Mouse (Mus musculus) MEL (cell line): ENCODE data around the gene Fam161a. TPM values are rescaled to one million over a fixed set of nuclear protein-coding genes. Genes with fewer than 3 reads are reported as not detected.

Experiments
- DNase-seq: peaks from one replicate; pipeline ENCODE4 v3.0.0; 2011; ENCODE audit warnings: low read depth, low spot score
- H3K27ac ChIP-seq: 2 replicates; pipeline ENCODE4 v1.5.1; 2012; ENCODE audit warnings: low read depth, mild to moderate bottlenecking, control low read depth, low read length, moderate library complexity; ENCODE audit not compliant: control insufficient read depth
- H3K27me3 ChIP-seq, 2 experiments: fragments of 150-350 bp in 1 of 2; sonication (generic) in 1 of 2; 2 replicates each; pipeline ENCODE4 v1.6.1; 2012; ENCODE audit warnings: low read length in 2 of 2, mild to moderate bottlenecking in 2 of 2, improper control_type of control experiment in 1 of 2, moderate library complexity in 1 of 2; ENCODE audit not compliant: insufficient read depth in 2 of 2, control insufficient read depth in 1 of 2
- H3K36me3 ChIP-seq, 2 experiments: 2 replicates each; pipeline ENCODE4 v1.6.1; 2012 to 2014; ENCODE audit warnings: low read length in 2 of 2, improper control_type of control experiment in 1 of 2, inconsistent platforms in 1 of 2, mild to moderate bottlenecking in 1 of 2; ENCODE audit not compliant: insufficient read depth in 2 of 2, control insufficient read depth in 1 of 2
- H3K4me1 ChIP-seq, 2 experiments: fragments of 150-350 bp in 1 of 2; sonication (generic) in 1 of 2; 2 replicates each; pipeline ENCODE4 v1.6.1; 2012; ENCODE audit warnings: low read length in 2 of 2, improper control_type of control experiment in 1 of 2, mild to moderate bottlenecking in 1 of 2; ENCODE audit not compliant: insufficient read depth in 2 of 2, control insufficient read depth in 1 of 2
- H3K4me3 ChIP-seq, 2 experiments: fragments of 150-350 bp in 1 of 2; sonication (generic) in 1 of 2; 2 replicates each; pipeline ENCODE4 v1.5.1; 2012; ENCODE audit warnings: low read depth in 2 of 2, low read length in 2 of 2, mild to moderate bottlenecking in 2 of 2, moderate library complexity in 2 of 2, control low read depth in 1 of 2, improper control_type of control experiment in 1 of 2; ENCODE audit not compliant: control insufficient read depth in 1 of 2, insufficient read depth in 1 of 2
- H3K79me2 ChIP-seq: 2 replicates; pipeline ENCODE4 v1.6.1; 2012; ENCODE audit warnings: mild to moderate bottlenecking, low read length, moderate library complexity; ENCODE audit not compliant: control insufficient read depth, poor library complexity, insufficient read depth
- H3K9ac ChIP-seq: 2 replicates; pipeline ENCODE4 v1.6.1; 2012; ENCODE audit warnings: low read depth, mild to moderate bottlenecking, control low read depth, low read length, moderate library complexity; ENCODE audit not compliant: control insufficient read depth, poor library complexity, severe bottlenecking
- H3K9me3 ChIP-seq: fragments of 150-350 bp; sonication (generic); replicated peaks from 2 replicates; pipeline ENCODE4 v1.6.1; 2012; ENCODE audit warnings: mild to moderate bottlenecking, low read length, improper control_type of control experiment, moderate library complexity; ENCODE audit not compliant: insufficient read depth
- CHD1 ChIP-seq: IDR thresholded peaks from 2 replicates; pipeline ENCODE4 v1.6.1; 2012; ENCODE audit warnings: low read depth, mild to moderate bottlenecking, inconsistent platforms, low read length, improper control_type of control experiment
- CHD2 ChIP-seq: IDR thresholded peaks from 2 replicates; pipeline ENCODE4 v1.6.1; 2011; ENCODE audit warnings: low read length, improper control_type of control experiment
- CTCF ChIP-seq, 3 experiments: IDR thresholded peaks in 2 of 3; conservative IDR thresholded peaks in 1 of 3; 2 replicates each; pipeline ENCODE4 v1.5.1; 2011 to 2012; ENCODE audit warnings: low read length in 3 of 3, low read depth in 2 of 3, mild to moderate bottlenecking in 2 of 3, improper control_type of control experiment in 1 of 3, inconsistent platforms in 1 of 3, mixed read lengths in 1 of 3, moderate library complexity in 1 of 3; ENCODE audit not compliant: control insufficient read depth in 1 of 3, insufficient read depth in 1 of 3, poor library complexity in 1 of 3, severe bottlenecking in 1 of 3
- E2F4 ChIP-seq: IDR thresholded peaks from 2 replicates; pipeline ENCODE4 v1.6.1; 2011; ENCODE audit warnings: low read depth, low read length, improper control_type of control experiment, borderline replicate concordance
- ETS1 ChIP-seq: IDR thresholded peaks from 2 replicates; pipeline ENCODE4 v1.6.1; 2012; ENCODE audit warnings: low read depth, mild to moderate bottlenecking, inconsistent platforms, low read length, improper control_type of control experiment, moderate library complexity
- GABPA ChIP-seq: IDR thresholded peaks from 2 replicates; pipeline ENCODE4 v1.6.1; 2012; ENCODE audit warnings: low read depth, mild to moderate bottlenecking, inconsistent platforms, low read length, improper control_type of control experiment, moderate library complexity
- HCFC1 ChIP-seq: IDR thresholded peaks from 2 replicates; pipeline ENCODE4 v1.6.1; 2012; ENCODE audit warnings: low read depth, mild to moderate bottlenecking, inconsistent platforms, low read length, improper control_type of control experiment, moderate library complexity
- JUND ChIP-seq: IDR thresholded peaks from 2 replicates; pipeline ENCODE4 v1.6.1; 2011; ENCODE audit warnings: low read depth, mild to moderate bottlenecking, improper control_type of control experiment, low read length
- KAT2A ChIP-seq: conservative IDR thresholded peaks from 2 replicates; pipeline ENCODE4 v1.6.1; 2012; ENCODE audit warnings: low read depth, low read length, improper control_type of control experiment, inconsistent platforms
- MYC ChIP-seq: IDR thresholded peaks from 2 replicates; pipeline ENCODE4 v1.6.1; 2011; ENCODE audit warnings: low read depth, mild to moderate bottlenecking, low read length, improper control_type of control experiment, moderate library complexity
- NELFE ChIP-seq: IDR thresholded peaks from 2 replicates; pipeline ENCODE4 v1.6.1; 2011; ENCODE audit warnings: low read depth, low read length, improper control_type of control experiment
- NRF1 ChIP-seq: IDR thresholded peaks from 2 replicates; pipeline ENCODE4 v1.6.1; 2014; ENCODE audit warnings: low read depth, mild to moderate bottlenecking, inconsistent platforms, low read length, improper control_type of control experiment, moderate library complexity; ENCODE audit not compliant: poor library complexity, insufficient read depth, severe bottlenecking
- POLR2A ChIP-seq, 2 experiments: IDR thresholded peaks; 2 replicates each; pipeline ENCODE4 v1.6.1; 2011 to 2012; ENCODE audit warnings: low read length in 2 of 2, mild to moderate bottlenecking in 2 of 2, control low read depth in 1 of 2, improper control_type of control experiment in 1 of 2, low read depth in 1 of 2, moderate library complexity in 1 of 2; ENCODE audit not compliant: control insufficient read depth in 1 of 2, insufficient read depth in 1 of 2, poor library complexity in 1 of 2
- RAD21 ChIP-seq: IDR thresholded peaks from 2 replicates; pipeline ENCODE4 v1.6.1; 2011; ENCODE audit warnings: mild to moderate bottlenecking, low read depth, low read length, improper control_type of control experiment
- SMC3 ChIP-seq: IDR thresholded peaks from 2 replicates; pipeline ENCODE4 v1.6.1; 2011; ENCODE audit warnings: low read depth, low read length, improper control_type of control experiment
- TAL1 ChIP-seq: IDR thresholded peaks from 2 replicates; pipeline ENCODE4 v1.6.1; 2012; ENCODE audit warnings: mild to moderate bottlenecking, inconsistent platforms, low read length, moderate library complexity, mixed read lengths
- USF1 ChIP-seq: IDR thresholded peaks from 2 replicates; pipeline ENCODE4 v1.6.1; 2014; ENCODE audit warnings: low read depth, mild to moderate bottlenecking, inconsistent platforms, low read length, improper control_type of control experiment, moderate library complexity
- ZMIZ1 ChIP-seq: IDR thresholded peaks from 2 replicates; pipeline ENCODE4 v1.6.1; 2012; ENCODE audit warnings: low read depth, mild to moderate bottlenecking, inconsistent platforms, low read length, improper control_type of control experiment, moderate library complexity
- polyA plus RNA-seq, 2 experiments: library from polyadenylated mRNA; stranded (reverse) in 1 of 2; unstranded in 1 of 2; fragments of >175 nt in 1 of 2; fragments of >200 nt in 1 of 2; gene quantifications; 2 replicates each; pipeline versions ENCODE4 v1.2.1 to v1.2.4; 2012; ENCODE audit warnings: low replicate concordance in 2 of 2, low read depth in 1 of 2; ENCODE audit not compliant: insufficient read length in 2 of 2, insufficient read depth in 1 of 2, missing spikeins in 1 of 2
- total RNA-seq: library from RNA; depleted of rRNA; stranded (reverse); fragments of 300-350 nt; gene quantifications from 2 replicates; pipeline ENCODE4 v1.2.3, GENCODE M21; 2012

The Fam161a gene
- total and polyA plus RNA-seq, 3 experiments = 0.27 to 1.0 TPM; not detected in 1

- no peak overlapping the region for H3K4me3 ChIP-seq
- H3K27me3 ChIP-seq = no peaks in the 10 kb centered on the region
Observed at GRCm38 (mm10) chr11:22978215-22978614, 29.1 kb upstream of the Fam161a start.

GRCm38 (mm10) chr11:22978711-22979110, 28.6 kb upstream of the Fam161a start:
- H3K9me3 ChIP-seq = no peaks in the 10 kb centered on the region
- no peak overlapping the region for H3K27ac ChIP-seq
- H3K36me3 ChIP-seq = peaks cover 0 to 48% of the 10 kb centered on the region in 2 experiments; a peak in 3 of 4 replicates
- H3K4me3 ChIP-seq = no peak overlapping the region
- H3K27me3 ChIP-seq = no peaks in the 10 kb centered on the region
- TF ChIP-seq USF1 = no peak
- no peak for TF ChIP-seq E2F4
- TF ChIP-seq ETS1 = no peak
- TF ChIP-seq HCFC1 = no peak
- no peak for TF ChIP-seq JUND
- no peak for TF ChIP-seq CHD1
- TF ChIP-seq MYC = no peak
- no peak for TF ChIP-seq RAD21
- no peak for TF ChIP-seq KAT2A
- no peak for TF ChIP-seq ZMIZ1
- no peak for TF ChIP-seq NRF1
- no peak for TF ChIP-seq CHD2
- peaks cover 63% of the 10 kb centered on the region for H3K79me2 ChIP-seq
- H3K9ac ChIP-seq = no peak overlapping the region
- peaks cover 9 to 21% of the 10 kb centered on the region in 2 experiments; a peak in 3 of 4 replicates for H3K4me1 ChIP-seq
- no peak for DNase-seq

More at GRCm38 (mm10) chr11:22978215-22978614, 29.1 kb upstream of the Fam161a start:
- H3K9me3 ChIP-seq = no peaks in the 10 kb centered on the region
- H3K4me1 ChIP-seq = peaks cover 9 to 21% of the 10 kb centered on the region in 2 experiments; a peak in 3 of 4 replicates
- TF ChIP-seq NELFE (0 out of 2 replicates have a peak, but pooled peaks have one; percentile 15), ZMIZ1 (no peak)
- no peak overlapping the region for H3K27ac ChIP-seq
- peaks cover 67% of the 10 kb centered on the region for H3K79me2 ChIP-seq
- peaks cover 0 to 47% of the 10 kb centered on the region in 2 experiments; a peak in 3 of 4 replicates for H3K36me3 ChIP-seq
- no peak overlapping the region for H3K9ac ChIP-seq
- no peak for DNase-seq

- H3K79me2 ChIP-seq = peaks cover 58% of the 10 kb centered on the region
- no peak overlapping the region for H3K4me3 ChIP-seq
- no peaks in the 10 kb centered on the region for H3K27me3 ChIP-seq
- no peak for DNase-seq
- no peak overlapping the region for H3K27ac ChIP-seq
- H3K36me3 ChIP-seq = peaks cover 0 to 48% of the 10 kb centered on the region in 2 experiments; a peak in 3 of 4 replicates
- no peaks in the 10 kb centered on the region for H3K9me3 ChIP-seq
- peaks cover 9 to 21% of the 10 kb centered on the region in 2 experiments; a peak in 3 of 4 replicates for H3K4me1 ChIP-seq
- TF ChIP-seq TAL1 (no peak), SMC3 (no peak), CTCF (IDR thresholded peaks at IDR 0.05 in 2 of 3, conservative IDR thresholded peaks at IDR 0.05 in 1 of 3; ENCODE audit: control insufficient read depth in 1 of 3, insufficient read depth in 1 of 3, low read depth in 2 of 3, low read length in 3 of 3, poor library complexity in 1 of 3, severe bottlenecking in 1 of 3) (no peak), GABPA (no peak), POLR2A (IDR thresholded peaks at IDR 0.05; ENCODE audit: control insufficient read depth in 1 of 2, insufficient read depth in 1 of 2, low read depth in 1 of 2, low read length in 2 of 2, poor library complexity in 1 of 2) (no peak), CHD1 (no peak)
- H3K9ac ChIP-seq = no peak overlapping the region
Observed at GRCm38 (mm10) chr11:22979221-22979620, 28.1 kb upstream of the Fam161a start.
